Mouse (Mus musculus) ES-Bruce4 (cell line): ENCODE data around the gene Nxf1.

Experiments used
- CTCF ChIP-seq: IDR thresholded peaks from one replicate; pipeline ENCODE4 v1.8.1; 2011; ENCODE audit warnings: low read depth, low read length
- EP300 ChIP-seq: IDR thresholded peaks from 2 replicates; pipeline ENCODE4 v1.6.1; 2011; ENCODE audit warnings: low read depth, low read length; ENCODE audit not compliant: insufficient read depth
- POLR2A ChIP-seq: IDR thresholded peaks from one replicate; pipeline ENCODE4 v1.8.1; 2011; ENCODE audit warnings: low read length; ENCODE audit not compliant: insufficient read depth

DNA sequence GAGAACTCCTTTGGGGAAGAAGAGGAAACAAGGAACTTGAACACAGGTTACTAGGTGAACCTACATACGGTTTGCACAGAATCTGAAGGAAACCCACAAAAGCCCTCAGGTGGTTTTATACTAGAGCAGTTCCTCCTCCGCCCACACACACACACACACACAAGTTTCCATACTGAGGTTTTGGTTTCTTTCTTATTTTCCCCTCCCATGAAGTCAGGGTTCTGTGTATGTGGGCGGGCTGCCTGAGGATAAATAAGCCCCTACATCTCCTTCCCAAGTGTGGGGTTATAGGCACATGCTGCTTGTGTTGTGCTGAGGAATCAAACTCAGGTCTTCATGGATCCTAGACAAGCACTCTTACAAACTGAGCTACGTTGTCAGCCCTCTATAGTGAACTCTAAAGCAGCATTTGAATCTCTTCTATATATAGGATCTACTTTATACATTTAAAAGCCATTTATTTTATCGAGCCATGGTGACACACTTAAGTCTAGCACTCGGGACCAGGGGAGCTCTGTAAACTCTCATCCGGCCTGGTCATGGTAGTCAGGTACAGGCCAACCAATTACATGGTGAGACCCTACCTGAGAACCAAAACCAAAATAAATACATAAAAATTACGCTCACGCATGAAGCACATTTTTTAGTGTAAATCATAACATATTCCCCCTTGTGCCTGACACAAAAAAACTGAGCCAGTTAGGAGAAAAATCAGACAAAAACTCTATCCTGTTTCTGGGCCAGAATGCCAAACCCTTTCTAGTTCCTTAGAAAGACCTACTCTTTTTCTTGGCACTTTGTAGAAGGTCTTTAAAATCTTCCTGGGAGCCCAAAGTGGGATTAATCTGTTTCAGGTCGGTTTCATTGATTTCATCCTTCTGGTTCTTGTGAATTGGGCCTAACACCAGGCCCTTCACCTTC, 44.7 kb upstream of the Nxf1 start:
- TF ChIP-seq EP300 (no peak), POLR2A (no peak), CTCF (no peak)
